Mouse (Mus musculus) ES-Bruce4 (cell line): ENCODE data around the gene Map3k14. TPM values are rescaled to one million over a fixed set of nuclear protein-coding genes. Genes with fewer than 3 reads are reported as not detected.
A peak's percentile ranks its signal among the peaks of the same experiment; 100 is the strongest.

Experiments
- H3K27ac ChIP-seq: 2 replicates; pipeline ENCODE4 v1.5.1; 2012; ENCODE audit warnings: low read length, inconsistent platforms; ENCODE audit not compliant: insufficient read depth
- H3K27me3 ChIP-seq: 2 replicates; pipeline ENCODE4 v1.6.1; 2012; ENCODE audit warnings: mild to moderate bottlenecking, low read length, inconsistent platforms; ENCODE audit not compliant: control insufficient read depth, poor library complexity, insufficient read depth, severe bottlenecking
- H3K36me3 ChIP-seq: 2 replicates; pipeline ENCODE4 v1.6.1; 2012; ENCODE audit warnings: inconsistent platforms, mild to moderate bottlenecking, low read length, moderate library complexity; ENCODE audit not compliant: control insufficient read depth, poor library complexity, insufficient read depth, severe bottlenecking
- H3K4me1 ChIP-seq: one replicate; pipeline ENCODE4 v1.8.1; 2011; ENCODE audit warnings: low read length; ENCODE audit not compliant: control insufficient read depth, insufficient read depth
- H3K4me3 ChIP-seq: 2 replicates; pipeline ENCODE4 v1.5.1; 2011; ENCODE audit warnings: low read depth, mild to moderate bottlenecking, low read length
- H3K9ac ChIP-seq: 2 replicates; pipeline ENCODE4 v1.6.1; 2012; ENCODE audit warnings: low read depth, mild to moderate bottlenecking, inconsistent platforms; ENCODE audit not compliant: poor library complexity, severe bottlenecking
- H3K9me3 ChIP-seq: replicated peaks from 2 replicates; pipeline ENCODE4 v1.6.1; 2012; ENCODE audit warnings: mild to moderate bottlenecking, low read length, inconsistent platforms; ENCODE audit not compliant: control insufficient read depth, poor library complexity, insufficient read depth, severe bottlenecking
- CTCF ChIP-seq: IDR thresholded peaks from one replicate; pipeline ENCODE4 v1.8.1; 2011; ENCODE audit warnings: low read depth, low read length
- EP300 ChIP-seq: IDR thresholded peaks from 2 replicates; pipeline ENCODE4 v1.6.1; 2011; ENCODE audit warnings: low read depth, low read length; ENCODE audit not compliant: insufficient read depth
- POLR2A ChIP-seq: IDR thresholded peaks from one replicate; pipeline ENCODE4 v1.8.1; 2011; ENCODE audit warnings: low read length; ENCODE audit not compliant: insufficient read depth
- polyA plus RNA-seq: library from polyadenylated mRNA; stranded (reverse); fragments of >200 nt; gene quantifications from 2 replicates; pipeline ENCODE4 v1.2.4, GENCODE M21; 2011; ENCODE audit warnings: low read depth; ENCODE audit not compliant: missing spikeins, insufficient read depth, insufficient read length

Gene Map3k14
- polyA plus RNA-seq, 1 experiment = 2.2 TPM

DNA sequence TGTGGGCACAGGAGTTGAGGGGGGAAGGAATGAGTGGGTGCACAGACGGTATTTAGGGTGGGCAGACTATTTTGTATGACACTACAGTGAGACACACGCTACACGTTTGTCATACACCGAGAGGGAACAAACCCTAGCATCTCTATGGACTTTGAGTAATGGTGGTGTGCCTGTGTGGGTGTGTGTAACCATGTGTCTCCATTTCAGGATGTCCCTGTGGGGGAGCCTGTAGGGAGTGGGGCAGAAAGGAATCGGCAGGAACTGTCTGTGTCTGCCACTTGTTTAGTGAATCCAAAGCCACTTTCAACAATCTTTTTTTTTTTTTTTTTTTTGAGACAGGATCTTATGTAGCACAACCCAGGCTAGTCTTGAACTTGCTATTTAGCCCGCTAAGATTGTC lies 61.1 kb downstream of the Map3k14 start:
- no peaks in the 10 kb centered on the region for H3K36me3 ChIP-seq

DNA sequence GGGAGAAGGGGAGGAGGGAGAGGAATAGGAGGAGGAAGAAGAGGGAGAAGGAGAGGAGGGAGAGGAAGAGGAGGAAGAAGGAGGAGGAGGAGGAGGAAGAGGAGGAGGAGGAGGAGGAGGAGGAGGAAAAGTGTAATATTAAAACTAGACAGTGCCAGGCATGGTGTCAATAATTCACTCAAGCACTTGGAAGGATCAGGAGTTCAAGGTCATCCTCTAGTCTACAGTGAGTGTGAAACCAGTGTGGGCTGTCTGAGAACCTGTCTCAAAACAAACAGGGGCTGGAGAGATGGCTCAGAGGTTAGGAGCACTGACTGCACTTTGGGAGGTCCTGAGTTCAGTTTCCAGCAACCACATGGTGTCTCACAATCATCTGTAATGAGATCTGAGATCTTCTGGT lies 64.9 kb downstream of the Map3k14 start:
- TF ChIP-seq POLR2A (no peak), EP300 (no peak), CTCF (no peak)
- Histone ChIP-seq H3K27me3 (no peaks in the 10 kb centered on the region), H3K9me3 (no peaks in the 10 kb centered on the region), H3K9ac (no peak overlapping the region), H3K27ac (no peak overlapping the region), H3K4me1 (no peaks in the 10 kb centered on the region), H3K4me3 (no peak overlapping the region), H3K36me3 (no peaks in the 10 kb centered on the region)

More for the DNA sequence above, 61.1 kb downstream of the Map3k14 start:
- no peaks in the 10 kb centered on the region for H3K27me3 ChIP-seq
- H3K4me1 ChIP-seq = no peaks in the 10 kb centered on the region
- no peak overlapping the region for H3K9ac ChIP-seq
- no peak for TF ChIP-seq POLR2A
- no peak for TF ChIP-seq EP300
- TF ChIP-seq CTCF = no peak
- H3K27ac ChIP-seq = no peak overlapping the region
- H3K9me3 ChIP-seq = no peaks in the 10 kb centered on the region
- no peak overlapping the region for H3K4me3 ChIP-seq

DNA sequence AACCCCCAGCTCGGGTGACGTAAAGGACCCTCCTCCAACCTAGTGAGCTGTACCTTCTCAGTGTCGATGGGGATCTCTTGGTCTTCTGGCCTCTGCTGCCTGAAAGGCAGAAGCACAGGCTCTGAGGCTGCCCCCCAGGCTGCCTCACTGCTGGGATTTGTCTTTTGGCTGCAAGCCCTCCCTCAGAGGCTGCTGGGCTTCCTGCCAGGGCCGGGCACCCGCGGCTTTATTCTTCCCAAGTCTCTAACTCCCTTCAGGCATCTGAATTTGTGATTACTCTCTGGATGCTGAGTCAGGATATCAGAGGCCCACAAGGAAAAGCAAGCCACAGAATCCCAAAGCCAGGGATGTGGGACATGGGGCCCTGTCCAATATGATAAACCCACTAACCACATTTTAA lies 65.6 kb downstream of the Map3k14 start:
- no peak overlapping the region for H3K27ac ChIP-seq
- no peak overlapping the region for H3K9ac ChIP-seq
- H3K27me3 ChIP-seq = no peaks in the 10 kb centered on the region
- H3K4me1 ChIP-seq = no peaks in the 10 kb centered on the region
- TF ChIP-seq CTCF (no peak), POLR2A (no peak), EP300 (no peak)
- H3K9me3 ChIP-seq = no peaks in the 10 kb centered on the region
- H3K4me3 ChIP-seq = no peak overlapping the region
- H3K36me3 ChIP-seq = no peaks in the 10 kb centered on the region

DNA sequence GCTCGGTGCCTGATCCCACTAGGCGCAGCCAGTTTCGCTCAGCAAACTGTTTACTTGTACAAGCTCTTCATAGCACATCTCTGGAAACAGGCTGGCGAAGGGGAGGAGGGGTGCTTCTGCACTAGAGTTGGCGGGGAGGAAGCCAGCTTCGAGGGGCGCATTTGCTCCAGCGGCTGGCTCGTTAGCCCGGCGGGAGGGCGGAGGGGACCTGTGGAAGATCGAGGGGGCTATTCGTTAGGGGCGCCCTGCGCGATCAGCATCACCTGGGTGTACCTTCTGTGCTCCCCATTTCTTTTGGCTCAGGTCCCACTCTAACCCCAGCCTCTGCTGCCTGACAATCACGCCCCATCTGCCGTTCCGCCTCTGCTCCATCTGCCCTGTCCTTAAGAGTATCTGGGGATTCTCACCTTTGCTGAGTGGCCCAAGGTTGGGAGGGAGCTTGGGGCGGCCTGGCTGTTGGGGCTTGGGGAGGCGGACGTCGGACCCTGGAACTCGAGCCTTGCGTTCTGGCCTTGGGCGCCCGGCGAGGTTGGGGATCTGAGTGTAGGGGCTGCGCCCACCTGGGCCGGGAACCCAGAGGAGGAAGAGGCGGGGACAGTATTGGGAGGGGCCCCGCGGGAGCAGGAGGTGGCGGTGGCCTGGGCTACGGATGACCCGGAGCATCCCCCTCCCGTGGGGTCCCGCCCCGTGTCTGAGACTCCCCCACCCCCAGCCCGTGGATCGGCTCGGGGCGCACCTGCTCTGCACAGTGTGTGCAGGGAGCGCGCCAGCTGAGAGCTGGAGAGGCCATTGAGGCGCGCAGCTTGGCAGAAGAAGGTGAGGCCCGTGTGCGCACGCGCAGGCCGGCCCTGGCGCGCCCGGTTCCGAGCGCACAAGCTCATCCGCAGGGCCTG lies 68.1 kb downstream of the Map3k14 start:
- Histone ChIP-seq H3K4me3 (peak overlapping the region; percentile 88), H3K9me3 (no peaks in the 10 kb centered on the region), H3K27ac (no peak overlapping the region), H3K27me3 (no peaks in the 10 kb centered on the region), H3K4me1 (no peaks in the 10 kb centered on the region), H3K36me3 (no peaks in the 10 kb centered on the region), H3K9ac (peak overlapping the region; percentile 62)
- TF ChIP-seq EP300 = no peak
- TF ChIP-seq POLR2A = peak; percentile 37
- no peak for TF ChIP-seq CTCF

DNA sequence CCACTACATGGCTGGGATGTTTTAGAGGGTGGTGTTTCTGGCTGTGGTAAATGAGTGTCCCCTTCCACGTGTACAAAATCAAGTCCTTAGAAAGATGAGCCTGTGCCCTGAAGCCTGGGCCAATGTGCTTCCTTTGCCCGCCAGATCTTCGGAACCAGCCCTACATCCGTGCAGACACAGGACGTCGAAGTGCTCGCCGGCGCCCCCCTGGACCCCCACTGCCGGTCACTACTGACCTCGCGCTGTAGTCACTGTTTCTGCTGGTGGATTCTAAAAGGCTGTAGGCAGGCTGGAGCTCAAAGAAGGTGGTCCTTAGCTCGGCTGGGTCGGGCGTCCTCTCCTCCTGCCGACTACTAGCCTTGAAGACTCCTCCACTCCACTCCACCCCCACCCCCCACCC lies 68.9 kb downstream of the Map3k14 start:
- H3K27ac ChIP-seq = no peak overlapping the region
- H3K9me3 ChIP-seq = no peaks in the 10 kb centered on the region
- peak overlapping the region; percentile 88 for H3K4me3 ChIP-seq
- H3K4me1 ChIP-seq = no peaks in the 10 kb centered on the region
- peak overlapping the region; percentile 62 for H3K9ac ChIP-seq
- no peaks in the 10 kb centered on the region for H3K27me3 ChIP-seq
- no peaks in the 10 kb centered on the region for H3K36me3 ChIP-seq
- no peak for TF ChIP-seq EP300
- no peak for TF ChIP-seq CTCF
- TF ChIP-seq POLR2A = no peak

DNA sequence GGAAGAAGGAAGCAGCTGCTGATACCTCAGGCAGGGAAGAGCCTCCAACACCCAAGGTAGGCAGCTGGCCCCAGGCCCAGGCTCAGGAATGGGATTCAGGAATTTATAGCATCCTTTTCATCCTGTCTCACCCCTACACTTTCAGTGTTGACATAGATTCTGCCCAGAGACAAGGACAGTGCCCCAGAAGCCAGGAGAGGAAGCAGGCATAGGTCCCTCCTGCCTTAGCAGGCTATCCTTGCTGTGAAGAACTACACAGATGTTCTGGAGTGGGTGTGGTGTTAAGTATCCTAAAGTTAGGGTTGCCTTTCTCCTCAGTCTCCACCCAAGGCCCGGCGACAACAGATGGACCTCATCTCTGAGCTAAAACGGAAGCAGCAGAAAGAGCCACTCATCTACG lies 69.9 kb downstream of the Map3k14 start:
- Histone ChIP-seq H3K9me3 (no peaks in the 10 kb centered on the region), H3K27ac (no peak overlapping the region), H3K9ac (no peak overlapping the region), H3K4me1 (no peaks in the 10 kb centered on the region), H3K36me3 (no peaks in the 10 kb centered on the region), H3K27me3 (no peaks in the 10 kb centered on the region), H3K4me3 (no peak overlapping the region)
- TF ChIP-seq EP300 (no peak), POLR2A (no peak), CTCF (no peak)
